Mouse (Mus musculus): Measurements from ENCODE around the gene Adgrg5. TPM values are rescaled to one million over a fixed set of nuclear protein-coding genes. Genes with fewer than 3 reads are reported as not detected.

The Adgrg5 gene
- polyA plus RNA-seq, 1 experiment = 0.10 TPM

- no peak for TF ChIP-seq CTCF (IDR thresholded peaks at IDR 0.05; ENCODE audit: extremely low read depth, insufficient read depth, low read length)
- TF ChIP-seq POLR2A (IDR thresholded peaks at IDR 0.05; ENCODE audit: extremely low read depth, insufficient read depth, low read length) = no peak
- Histone ChIP-seq H3K4me1 (ENCODE audit: control insufficient read depth, insufficient read depth, low read length) (peaks cover 5% of the 10 kb centered on the region), H3K4me3 (ENCODE audit: insufficient read depth, low read length) (peak overlapping the region; percentile 38), H3K27ac (ENCODE audit: insufficient read depth, low read length) (peak overlapping the region; percentile 61; the same call in 1 of the 2 replicates)
Measured at GRCm38 (mm10) chr8:94985023-94985422, 61.5 kb downstream of the Adgrg5 start.

- H3K4me3 ChIP-seq (ENCODE audit: insufficient read depth, low read length) = no peak overlapping the region
- peak overlapping the region; percentile 51 for H3K27ac ChIP-seq (ENCODE audit: insufficient read depth, low read length)
- TF ChIP-seq CTCF (IDR thresholded peaks at IDR 0.05; ENCODE audit: extremely low read depth, insufficient read depth, low read length) (no peak), POLR2A (IDR thresholded peaks at IDR 0.05; ENCODE audit: extremely low read depth, insufficient read depth, low read length) (no peak)
- H3K4me1 ChIP-seq (ENCODE audit: control insufficient read depth, insufficient read depth, low read length) = peaks cover 5% of the 10 kb centered on the region
Measured at GRCm38 (mm10) chr8:94986676-94987075, 63.2 kb downstream of the Adgrg5 start.

- Histone ChIP-seq H3K27ac (ENCODE audit: insufficient read depth, low read length) (no peak overlapping the region), H3K4me1 (ENCODE audit: control insufficient read depth, insufficient read depth, low read length) (peaks cover 5% of the 10 kb centered on the region), H3K4me3 (ENCODE audit: insufficient read depth, low read length) (no peak overlapping the region)
- TF ChIP-seq POLR2A (IDR thresholded peaks at IDR 0.05; ENCODE audit: extremely low read depth, insufficient read depth, low read length) (no peak), CTCF (IDR thresholded peaks at IDR 0.05; ENCODE audit: extremely low read depth, insufficient read depth, low read length) (no peak)
Measured at GRCm38 (mm10) chr8:94987553-94987952, 64.1 kb downstream of the Adgrg5 start.

GRCm38 (mm10) chr8:94988619-94989018 lies 65.1 kb downstream of the Adgrg5 start:
- H3K27ac ChIP-seq (ENCODE audit: insufficient read depth, low read length) = no peak overlapping the region
- peaks cover 7% of the 10 kb centered on the region for H3K4me1 ChIP-seq (ENCODE audit: control insufficient read depth, insufficient read depth, low read length)
- TF ChIP-seq POLR2A (IDR thresholded peaks at IDR 0.05; ENCODE audit: extremely low read depth, insufficient read depth, low read length) (no peak), CTCF (IDR thresholded peaks at IDR 0.05; ENCODE audit: extremely low read depth, insufficient read depth, low read length) (no peak)
- no peak overlapping the region for H3K4me3 ChIP-seq (ENCODE audit: insufficient read depth, low read length)

GRCm38 (mm10) chr8:94989711-94990110 lies 66.2 kb downstream of the Adgrg5 start:
- no peak overlapping the region for H3K27ac ChIP-seq (ENCODE audit: insufficient read depth, low read length)
- TF ChIP-seq CTCF (IDR thresholded peaks at IDR 0.05; ENCODE audit: extremely low read depth, insufficient read depth, low read length) (no peak), POLR2A (IDR thresholded peaks at IDR 0.05; ENCODE audit: extremely low read depth, insufficient read depth, low read length) (no peak)
- H3K4me3 ChIP-seq (ENCODE audit: insufficient read depth, low read length) = no peak overlapping the region
- peaks cover 7% of the 10 kb centered on the region for H3K4me1 ChIP-seq (ENCODE audit: control insufficient read depth, insufficient read depth, low read length)

GRCm38 (mm10) chr8:94990598-94991453 lies 67.3 kb downstream of the Adgrg5 start:
- Histone ChIP-seq H3K4me1 (ENCODE audit: control insufficient read depth, insufficient read depth, low read length) (peaks cover 7% of the 10 kb centered on the region), H3K27ac (ENCODE audit: insufficient read depth, low read length) (0 out of 2 replicates have a peak overlapping the region, but pooled peaks have one; percentile 57), H3K4me3 (ENCODE audit: insufficient read depth, low read length) (no peak overlapping the region)
- TF ChIP-seq CTCF (IDR thresholded peaks at IDR 0.05; ENCODE audit: extremely low read depth, insufficient read depth, low read length) = no peak
- no peak for TF ChIP-seq POLR2A (IDR thresholded peaks at IDR 0.05; ENCODE audit: extremely low read depth, insufficient read depth, low read length)

- Histone ChIP-seq H3K4me1 (ENCODE audit: control insufficient read depth, insufficient read depth, low read length) (peaks cover 5% of the 10 kb centered on the region), H3K27ac (ENCODE audit: insufficient read depth, low read length) (0 out of 2 replicates have a peak overlapping the region, but pooled peaks have one; percentile 57), H3K4me3 (ENCODE audit: insufficient read depth, low read length) (no peak overlapping the region)
- TF ChIP-seq POLR2A (IDR thresholded peaks at IDR 0.05; ENCODE audit: extremely low read depth, insufficient read depth, low read length) = no peak
- no peak for TF ChIP-seq CTCF (IDR thresholded peaks at IDR 0.05; ENCODE audit: extremely low read depth, insufficient read depth, low read length)
Measured at GRCm38 (mm10) chr8:94991454-94991994, 68.0 kb downstream of the Adgrg5 start.

- TF ChIP-seq CTCF (IDR thresholded peaks at IDR 0.05; ENCODE audit: extremely low read depth, insufficient read depth, low read length) = no peak
- TF ChIP-seq POLR2A (IDR thresholded peaks at IDR 0.05; ENCODE audit: extremely low read depth, insufficient read depth, low read length) = no peak
Measured at GRCm38 (mm10) chr8:94992010-94992409, 68.5 kb downstream of the Adgrg5 start.

GRCm38 (mm10) chr8:94992534-94992933 lies 69.0 kb downstream of the Adgrg5 start:
- H3K4me1 ChIP-seq (ENCODE audit: control insufficient read depth, insufficient read depth, low read length) = peaks cover 5% of the 10 kb centered on the region; the same call in 1 of the 2 replicates
- H3K4me3 ChIP-seq (ENCODE audit: insufficient read depth, low read length) = no peak overlapping the region
- TF ChIP-seq POLR2A (IDR thresholded peaks at IDR 0.05; ENCODE audit: extremely low read depth, insufficient read depth, low read length) (no peak), CTCF (IDR thresholded peaks at IDR 0.05; ENCODE audit: extremely low read depth, insufficient read depth, low read length) (no peak)
- H3K27ac ChIP-seq (ENCODE audit: insufficient read depth, low read length) = peak overlapping the region; percentile 83

More at GRCm38 (mm10) chr8:94992010-94992409, 68.5 kb downstream of the Adgrg5 start:
- Histone ChIP-seq H3K4me1 (ENCODE audit: control insufficient read depth, insufficient read depth, low read length) (peaks cover 5% of the 10 kb centered on the region), H3K27ac (ENCODE audit: insufficient read depth, low read length) (0 out of 2 replicates have a peak overlapping the region, but pooled peaks have one; percentile 57), H3K4me3 (ENCODE audit: insufficient read depth, low read length) (no peak overlapping the region)

Other genes starting within 250 kb of the Adgrg5 start
- gene Pllp, start 227.4 kb upstream of the Adgrg5 start, polyA plus RNA-seq (2012; rRNA removed) = 165 and 190 TPM in 2 replicates
- gene Ccl22, start 178.1 kb upstream of the Adgrg5 start, polyA plus RNA-seq (2012; rRNA removed) = 0.33 and 0.34 TPM in 2 replicates
- 654 and 664 TPM in 2 replicates for gene Cx3cl1, start 151.7 kb upstream of the Adgrg5 start, polyA plus RNA-seq (2012; rRNA removed)
- 4.4 TPM in 2 replicates for gene Ccl17, start 113.2 kb upstream of the Adgrg5 start, polyA plus RNA-seq (2012; rRNA removed)
- gene Coq9, start 85.4 kb upstream of the Adgrg5 start, polyA plus RNA-seq (2012; rRNA removed) = 103 and 110 TPM in 2 replicates
- 38.2 and 39.1 TPM in 2 replicates for gene Ciapin1, start 85.3 kb upstream of the Adgrg5 start, polyA plus RNA-seq (2012; rRNA removed)
- gene Polr2c, start 66.2 kb upstream of the Adgrg5 start, polyA plus RNA-seq (2012; rRNA removed) = 108 and 117 TPM in 2 replicates
- 15.1 and 15.9 TPM in 2 replicates for gene Dok4, start 47.4 kb upstream of the Adgrg5 start, polyA plus RNA-seq (2012; rRNA removed)
- gene Ccdc102a, start 5.6 kb upstream of the Adgrg5 start, polyA plus RNA-seq (2012; rRNA removed) = 2.1 and 3.0 TPM in 2 replicates
- 63.4 and 63.8 TPM in 2 replicates for gene Adgrg1, start 51.1 kb downstream of the Adgrg5 start, polyA plus RNA-seq (2012; rRNA removed)
- 0.30 and 0.40 TPM in 2 replicates for gene Adgrg3, start 94.0 kb downstream of the Adgrg5 start, polyA plus RNA-seq (2012; rRNA removed)
- 0.93 and 2.2 TPM in 2 replicates for gene Drc7, start 131.4 kb downstream of the Adgrg5 start, polyA plus RNA-seq (2012; rRNA removed)
- 49.1 and 50.1 TPM in 2 replicates for gene Katnb1, start 157.5 kb downstream of the Adgrg5 start, polyA plus RNA-seq (2012; rRNA removed)